Mouse (Mus musculus): Measurements from ENCODE around the gene 1110065P20Rik.
A peak's percentile ranks its signal among the peaks of the same experiment; 100 is the strongest.

1110065P20Rik gene

DNA sequence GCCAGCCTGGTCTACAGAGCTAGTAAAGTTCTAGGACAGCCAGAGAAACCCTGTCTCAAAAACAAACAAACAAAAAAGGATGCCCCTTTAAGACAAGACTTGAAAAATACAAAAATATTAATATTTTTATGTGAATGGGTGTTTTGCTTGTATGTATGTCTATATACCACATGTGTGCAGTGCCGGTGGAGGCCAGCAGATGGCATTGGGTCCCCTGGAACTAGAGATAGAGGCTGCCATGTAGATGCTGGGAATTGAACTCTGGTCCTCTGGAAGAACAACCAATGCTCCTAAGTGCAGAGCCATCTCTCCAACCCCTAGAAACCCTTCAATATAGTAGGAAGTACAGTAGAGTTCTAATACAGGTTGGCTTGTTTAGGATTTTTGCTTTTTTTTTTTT is 10.0 kb downstream of the 1110065P20Rik start:
- DNase-seq (ENCODE audit: low read depth, low spot score) = no peak

DNA sequence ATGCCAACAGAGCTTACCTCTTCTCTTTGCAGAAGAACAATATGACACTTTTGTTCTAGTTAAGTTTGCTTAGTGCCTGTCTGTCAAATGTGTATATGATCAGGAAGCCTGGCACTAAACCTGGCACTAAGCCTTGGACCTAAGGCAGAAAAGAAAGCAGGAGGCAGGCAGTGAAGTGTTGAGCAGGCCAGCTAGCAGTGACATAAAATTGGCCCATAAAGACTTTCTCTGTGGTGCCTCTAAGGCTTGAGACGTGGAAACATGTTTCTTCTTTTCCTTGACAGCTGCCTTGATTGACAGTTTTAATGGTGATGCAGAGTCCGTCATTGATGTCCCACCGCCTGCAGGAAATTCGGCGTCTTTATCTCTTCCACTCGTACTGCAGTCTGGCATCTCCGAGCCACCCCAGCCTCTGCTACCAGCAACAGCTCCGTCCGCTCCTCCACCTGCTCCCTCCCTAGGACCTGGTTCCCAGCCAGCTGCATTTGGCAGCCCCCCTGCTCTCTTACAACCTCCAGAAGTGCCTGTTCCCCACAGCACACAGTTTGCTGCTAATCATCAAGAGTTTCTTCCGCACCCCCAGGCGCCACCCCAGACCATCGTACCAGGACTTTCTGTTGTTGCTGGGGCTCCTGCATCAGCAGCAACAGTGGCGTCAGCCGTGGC is 12.8 kb downstream of the 1110065P20Rik start:
- no peak for DNase-seq (ENCODE audit: low read depth, low spot score)

DNA sequence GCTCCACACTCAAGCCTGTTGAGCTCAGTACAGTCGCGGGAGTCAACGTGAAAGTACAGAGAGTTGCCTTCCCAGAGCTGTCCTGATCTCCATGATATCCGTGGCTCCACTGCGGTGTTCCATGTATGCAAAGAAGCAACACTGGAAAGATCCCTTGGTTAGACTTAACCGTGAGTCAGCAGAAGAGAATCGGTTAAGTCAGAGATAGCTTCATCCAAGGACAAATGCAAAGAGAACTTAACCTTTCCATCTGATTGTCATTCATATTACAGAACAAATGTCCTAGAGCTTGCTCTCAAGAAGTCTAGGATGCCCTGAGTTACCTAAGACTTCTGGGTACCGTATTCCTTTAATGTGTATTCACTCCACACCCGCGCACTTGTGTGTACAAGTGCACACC is 18.2 kb downstream of the 1110065P20Rik start:
- DNase-seq (ENCODE audit: low read depth, low spot score) = no peak

DNA sequence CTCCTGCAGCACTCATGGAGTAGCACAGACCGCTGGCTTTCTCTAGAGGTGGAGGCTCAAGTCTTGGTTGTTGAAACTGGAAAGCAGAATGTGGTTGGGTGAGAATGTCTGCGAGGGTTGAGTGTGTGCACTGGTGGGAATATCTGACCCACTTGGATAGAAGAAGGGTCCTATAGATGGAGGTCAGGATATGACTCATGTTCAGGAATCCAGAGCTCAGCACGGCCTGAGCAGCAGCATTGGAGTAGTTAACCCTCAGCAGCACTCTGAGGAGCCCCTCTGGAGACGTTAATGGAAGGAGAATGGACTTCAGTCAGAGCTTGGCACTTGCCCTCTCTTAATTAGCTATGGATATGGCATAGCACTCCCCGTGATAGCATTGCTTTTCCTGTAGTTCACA is 21.3 kb downstream of the 1110065P20Rik start:
- DNase-seq (ENCODE audit: low read depth, low spot score) = no peak

DNA sequence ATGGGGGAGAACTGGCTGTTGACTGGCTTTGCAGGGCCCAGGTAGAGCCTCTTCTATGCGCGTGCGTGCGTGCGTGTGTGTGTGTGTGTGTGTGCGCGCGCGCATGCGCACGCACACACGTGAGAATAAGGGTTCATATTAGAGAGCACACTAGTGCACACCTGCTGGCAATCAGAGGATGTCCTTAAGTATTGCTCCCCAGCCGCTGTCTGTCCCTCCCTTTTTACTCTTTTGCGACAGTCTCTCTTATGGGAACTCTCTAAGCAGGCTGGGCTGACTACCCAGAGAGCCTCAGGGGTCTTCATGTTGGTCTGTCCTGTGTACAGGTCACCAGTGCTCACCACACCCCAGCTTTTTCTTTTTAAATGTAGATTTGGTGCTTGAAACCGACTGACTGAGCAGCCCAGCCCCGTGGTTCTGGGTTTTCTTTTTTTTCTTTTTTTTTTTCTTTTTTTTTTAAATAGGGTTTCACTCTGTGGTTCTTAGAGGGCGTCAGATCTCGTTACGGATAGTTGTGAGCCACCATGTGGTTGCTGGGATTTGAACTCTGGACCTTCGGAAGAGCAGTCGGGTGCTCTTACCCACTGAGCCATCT is 25.5 kb downstream of the 1110065P20Rik start:
- DNase-seq (ENCODE audit: low read depth, low spot score) = no peak

DNA sequence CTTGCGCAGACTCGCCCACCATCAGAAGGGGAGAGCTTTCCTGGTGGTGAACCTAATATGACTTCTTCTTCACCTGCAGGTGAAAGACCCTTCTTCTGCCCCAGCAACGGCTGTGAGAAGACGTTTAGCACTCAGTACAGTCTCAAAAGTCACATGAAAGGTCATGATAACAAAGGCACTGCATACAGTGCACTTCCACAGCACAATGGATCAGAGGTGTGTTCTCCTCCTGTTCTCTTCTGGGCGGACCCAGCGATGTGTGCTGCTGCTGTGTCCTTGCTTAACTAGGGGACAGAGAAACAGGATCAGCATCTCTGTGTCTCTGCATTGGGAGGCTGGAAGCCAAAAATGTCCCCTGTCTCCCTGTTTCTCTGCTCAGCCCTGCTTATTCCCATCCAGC is 26.0 kb downstream of the 1110065P20Rik start:
- DNase-seq (ENCODE audit: low read depth, low spot score) = no peak

DNA sequence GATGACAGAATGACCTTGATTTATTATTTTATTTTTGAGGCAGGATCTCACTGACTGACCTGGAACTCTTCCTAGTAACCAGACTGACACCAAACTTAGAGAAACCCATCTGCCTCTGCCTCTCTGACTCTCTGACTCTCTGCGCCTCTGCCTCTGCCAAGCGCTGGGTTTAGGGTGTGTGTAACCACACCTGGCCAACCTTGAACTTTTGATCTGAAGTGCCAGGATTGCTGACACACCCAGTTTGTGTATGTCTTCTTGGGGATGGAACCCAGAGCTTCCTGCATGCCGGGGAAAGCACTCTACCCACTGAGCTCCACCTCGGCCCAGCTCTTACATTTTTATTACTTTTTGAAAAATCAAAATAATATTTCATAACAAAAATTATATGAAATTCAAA is 32.2 kb downstream of the 1110065P20Rik start:
- DNase-seq (ENCODE audit: low read depth, low spot score) = no peak

DNA sequence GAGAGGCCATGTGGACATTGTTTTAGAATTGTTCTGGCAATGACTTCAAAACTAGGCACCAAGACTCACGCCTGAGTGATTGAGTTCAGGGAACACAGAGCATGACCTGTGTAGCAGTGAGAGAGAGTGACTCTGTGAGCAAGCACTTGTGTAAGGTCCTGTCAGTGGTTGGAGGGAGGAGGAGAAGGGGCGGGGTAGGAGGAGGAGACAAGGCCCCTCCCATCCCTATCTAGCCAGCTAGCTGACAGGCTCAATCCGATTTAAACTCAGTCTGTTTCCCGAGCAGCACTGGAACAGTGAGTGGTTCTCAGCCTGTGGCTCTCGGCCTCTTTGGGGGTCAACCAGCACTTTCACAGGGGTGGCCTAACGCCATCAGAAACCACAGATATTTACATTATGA is 33.2 kb downstream of the 1110065P20Rik start:
- peak; percentile 26 for DNase-seq (ENCODE audit: low read depth, low spot score)

DNA sequence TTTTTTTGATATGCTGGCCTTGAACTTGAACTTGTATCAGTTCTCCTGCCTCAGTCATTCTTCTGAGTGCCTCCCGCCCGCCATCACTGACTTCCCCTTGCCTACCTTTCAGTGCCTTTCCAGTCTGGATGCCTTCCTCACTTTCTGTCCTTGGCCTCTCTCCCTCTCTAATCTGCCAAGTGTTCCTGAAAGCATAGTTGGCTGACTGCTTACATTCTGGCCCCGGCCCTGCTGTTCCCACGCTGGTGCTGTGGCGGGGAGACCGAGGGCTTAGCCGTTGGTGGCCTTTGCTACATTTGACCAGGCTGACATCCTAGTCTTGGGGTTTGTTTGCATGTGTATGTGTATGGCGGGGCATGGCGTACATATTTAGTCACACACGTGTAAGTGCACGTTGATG is 35.1 kb downstream of the 1110065P20Rik start:
- DNase-seq (ENCODE audit: low read depth, low spot score) = no peak

DNA sequence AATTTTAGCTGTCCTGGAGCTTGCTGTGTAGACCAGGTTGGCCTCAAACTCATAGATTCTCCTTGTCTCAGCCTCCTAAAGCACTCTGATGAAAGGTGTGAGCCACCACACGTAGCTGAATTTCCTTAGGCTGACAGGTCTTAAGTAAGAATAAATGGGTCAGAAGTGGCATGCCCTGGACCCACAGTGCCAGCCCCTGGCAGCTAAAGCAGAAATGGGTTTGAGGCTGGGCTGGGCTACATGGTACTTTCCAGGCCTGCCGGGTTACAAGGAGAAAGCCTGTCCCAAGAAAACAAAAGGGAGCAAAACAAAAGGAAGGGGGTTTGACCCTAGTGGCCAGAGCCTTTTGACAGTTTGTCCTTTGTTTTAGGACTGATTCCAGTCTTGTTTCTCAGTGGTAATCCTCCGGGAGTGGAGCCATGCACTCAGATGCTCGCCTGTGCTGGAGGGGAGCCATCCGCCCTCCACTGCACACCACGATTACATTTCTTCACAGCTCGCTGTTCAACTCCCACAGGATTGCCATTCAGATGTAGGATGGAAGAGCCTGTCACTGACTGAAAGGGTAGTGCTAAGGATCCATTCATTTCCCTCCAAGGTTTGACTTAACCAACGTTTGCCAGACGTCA is 39.5 kb downstream of the 1110065P20Rik start:
- no peak for DNase-seq (ENCODE audit: low read depth, low spot score)

DNA sequence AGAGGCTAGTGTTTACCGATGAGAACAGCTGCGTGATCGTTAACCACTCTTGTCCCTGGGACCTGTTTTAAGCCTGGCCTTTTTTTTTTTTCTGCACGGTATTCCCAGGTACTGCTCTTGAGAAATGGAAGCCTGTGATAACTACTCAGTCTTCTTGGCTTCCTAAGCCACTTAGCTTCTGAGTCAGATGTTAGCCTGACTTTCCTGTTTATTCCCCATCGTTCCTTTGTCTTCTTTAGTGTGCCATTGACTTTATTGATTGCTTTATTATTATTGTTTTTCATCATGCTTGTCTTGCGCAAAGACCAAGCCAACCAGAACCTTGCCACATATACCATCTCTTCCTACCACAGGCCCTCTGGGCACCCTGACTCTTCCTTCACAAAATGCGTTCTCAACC is 40.9 kb downstream of the 1110065P20Rik start:
- no peak for DNase-seq (ENCODE audit: low read depth, low spot score)

DNA sequence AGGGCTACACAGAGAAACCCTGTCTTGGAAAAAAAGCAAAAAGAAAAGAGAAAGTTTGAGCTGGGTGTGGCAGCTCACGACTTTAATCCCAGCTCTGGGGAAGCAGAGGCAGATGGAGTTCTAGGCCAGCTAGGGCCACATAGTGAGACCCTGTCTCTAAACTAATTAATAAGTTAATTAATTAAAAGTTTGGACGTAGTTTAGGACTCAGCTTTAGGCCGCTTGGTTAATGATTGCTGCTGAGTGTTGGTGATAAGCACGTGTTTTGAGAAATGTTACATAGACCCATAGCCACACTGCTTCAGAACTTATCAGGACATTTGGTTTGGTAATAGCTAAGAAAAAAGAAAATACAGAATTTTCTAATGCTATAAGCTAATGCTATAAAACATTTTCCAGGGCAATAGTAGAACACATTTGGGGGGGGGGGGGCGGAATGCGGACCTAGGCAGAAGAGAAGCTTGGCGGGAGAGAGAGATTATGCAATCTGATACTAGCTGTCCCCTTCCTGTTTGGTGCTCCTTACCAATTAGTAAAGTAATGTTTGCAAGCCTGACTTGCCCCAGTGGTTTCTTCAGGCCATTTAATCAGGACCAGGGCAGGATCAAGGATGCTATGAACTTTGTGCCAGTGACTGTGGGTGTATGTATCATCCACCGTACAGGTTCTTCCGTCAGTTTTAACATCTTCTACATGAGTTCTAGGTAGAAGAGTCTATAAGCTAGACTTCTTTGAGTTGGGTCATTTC is 41.7 kb downstream of the 1110065P20Rik start:
- no peak for DNase-seq (ENCODE audit: low read depth, low spot score)

DNA sequence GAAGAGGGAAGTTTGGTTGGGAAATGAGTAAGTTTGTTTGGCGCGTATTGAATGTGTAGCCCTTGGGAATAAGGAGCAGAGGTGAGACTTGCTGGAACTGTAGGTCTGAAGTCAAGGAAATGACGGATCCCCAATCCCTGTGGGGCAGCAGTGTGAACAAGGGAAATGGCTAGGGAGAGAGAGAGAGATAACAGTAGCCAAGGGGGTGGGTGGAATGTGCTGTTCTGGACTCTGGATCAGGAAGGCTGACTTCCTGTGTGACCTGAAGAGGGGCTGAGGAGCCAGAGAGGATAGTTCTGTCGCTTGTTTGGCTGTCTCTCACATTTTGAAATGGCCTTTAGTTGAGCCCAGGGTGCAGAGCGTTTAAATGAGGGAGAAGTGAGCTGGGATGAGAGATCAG is 42.5 kb downstream of the 1110065P20Rik start:
- no peak for DNase-seq (ENCODE audit: low read depth, low spot score)

DNA sequence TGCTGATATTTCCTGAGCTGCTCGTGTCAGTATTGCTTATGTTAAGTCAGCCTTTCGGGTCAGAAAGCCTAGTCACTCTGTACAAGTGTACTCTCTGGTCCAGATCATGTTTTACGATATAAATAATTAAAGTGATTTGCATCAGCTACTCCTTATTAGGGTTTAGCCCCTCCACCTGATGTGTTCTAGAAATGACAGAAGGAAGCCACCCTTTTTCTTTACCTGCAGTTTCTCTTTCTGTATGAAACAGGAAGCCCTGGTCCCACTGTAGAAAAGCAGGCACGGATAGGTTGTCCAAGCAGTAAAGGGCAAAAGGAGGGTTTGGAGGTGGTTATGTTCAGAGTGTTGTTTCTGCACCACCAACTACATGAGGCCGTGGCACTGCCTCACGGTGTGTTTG is 47.6 kb downstream of the 1110065P20Rik start:
- no peak for DNase-seq (ENCODE audit: low read depth, low spot score)

DNA sequence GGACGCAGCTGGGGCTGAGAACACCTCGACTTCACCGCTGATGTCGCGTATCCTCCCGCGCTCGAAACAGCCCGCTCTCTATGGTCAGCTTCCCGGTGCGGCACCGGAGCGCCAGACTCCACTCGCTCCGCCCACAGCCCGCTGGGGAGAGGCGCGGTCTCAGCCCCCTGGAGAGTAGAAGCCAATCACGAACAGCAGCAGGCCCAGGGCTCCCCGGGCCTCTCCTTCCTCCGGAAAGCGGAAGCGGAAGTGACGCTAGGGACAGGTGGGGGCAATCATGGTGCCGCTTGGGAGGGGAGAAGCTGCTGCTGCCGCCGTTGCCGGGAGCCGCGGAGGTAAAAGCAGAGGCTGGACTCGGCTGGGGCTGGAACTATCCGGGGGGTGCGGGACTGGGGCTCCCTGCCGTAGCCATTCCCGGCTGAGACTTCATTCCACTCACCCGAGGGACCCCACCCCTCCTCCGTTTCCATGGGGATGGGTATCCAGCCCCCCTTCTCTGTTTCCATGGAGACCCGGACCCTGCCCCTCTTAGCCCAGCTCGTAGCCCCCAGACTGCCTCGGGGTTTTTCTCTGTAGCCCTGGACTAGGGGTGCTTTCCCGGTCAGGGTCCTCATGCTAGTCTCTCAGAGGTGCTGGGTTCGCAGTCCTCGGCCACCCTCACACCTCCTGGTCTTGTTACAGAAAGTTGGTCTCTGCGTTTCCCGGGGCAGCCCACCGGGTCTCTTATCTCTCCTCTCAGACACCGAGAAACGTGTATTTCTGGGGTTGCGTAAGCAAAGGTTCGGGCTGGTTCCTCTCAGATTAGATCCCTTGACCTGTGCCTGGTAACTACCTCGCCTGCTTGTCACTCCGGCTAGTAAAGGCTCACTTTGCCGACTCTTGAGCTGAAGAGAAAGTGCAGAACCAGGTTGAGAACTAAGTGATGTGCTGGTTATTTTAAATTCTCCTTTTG is 48.4 kb downstream of the 1110065P20Rik start:
- DNase-seq (ENCODE audit: low read depth, low spot score) = peak; percentile 97

DNA sequence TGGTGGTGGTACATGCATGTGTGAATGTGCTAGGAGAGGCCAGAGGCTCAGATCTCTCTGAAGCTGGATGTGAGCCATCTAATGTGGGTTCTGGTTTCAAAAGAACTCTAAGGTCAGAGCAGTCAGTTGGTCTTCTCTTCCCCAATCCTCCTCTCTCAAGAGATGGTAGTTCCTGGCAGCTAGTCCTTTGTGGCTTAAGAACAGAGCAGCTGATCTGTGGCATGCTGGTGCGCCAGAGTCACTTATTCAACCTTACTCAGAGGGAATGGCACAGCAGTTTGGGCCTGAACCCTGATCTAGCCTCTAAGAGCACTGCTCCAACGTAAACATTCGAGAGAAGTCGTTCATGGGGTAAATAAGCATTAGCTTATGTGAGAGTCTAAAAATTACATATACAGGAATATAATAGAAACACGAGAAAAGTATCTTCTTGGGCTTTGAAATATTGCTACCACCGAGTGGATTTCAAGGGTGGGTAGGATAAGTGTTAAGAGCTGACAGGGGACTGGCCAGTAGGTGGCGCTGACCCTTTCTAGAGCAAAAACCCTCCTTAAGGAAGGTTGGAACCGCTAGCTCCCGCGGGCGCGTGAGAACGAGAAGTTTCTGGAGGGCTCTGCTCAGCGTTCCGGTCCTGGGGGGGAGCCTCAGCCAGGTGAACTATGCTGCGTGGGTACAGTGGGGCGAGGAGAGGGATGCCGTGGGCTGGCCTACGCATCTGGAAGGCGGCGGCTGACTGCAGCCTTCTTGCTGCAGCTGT is 49.3 kb downstream of the 1110065P20Rik start, which contains the start of gene Mtf1:
Gene Mtf1 (plus strand): TSS at position 553 of the 757 bp plus-strand sequence.
- peak; percentile 79 for DNase-seq (ENCODE audit: low read depth, low spot score)

Measured in skeletal muscle tissue, adult 2 months (tissue).